Mouse (Mus musculus) MEL (cell line): ENCODE data around the gene Clec4a1. TPM values are rescaled to one million over a fixed set of nuclear protein-coding genes. Genes with fewer than 3 reads are reported as not detected.

ENCODE experiments used
- DNase-seq: peaks from one replicate; pipeline ENCODE4 v3.0.0; 2011; ENCODE audit warnings: low read depth, low spot score
- H3K27ac ChIP-seq: 2 replicates; pipeline ENCODE4 v1.5.1; 2012; ENCODE audit warnings: low read depth, mild to moderate bottlenecking, control low read depth, low read length, moderate library complexity; ENCODE audit not compliant: control insufficient read depth
- H3K27me3 ChIP-seq, 2 experiments: fragments of 150-350 bp in 1 of 2; sonication (generic) in 1 of 2; 2 replicates each; pipeline ENCODE4 v1.6.1; 2012; ENCODE audit warnings: low read length in 2 of 2, mild to moderate bottlenecking in 2 of 2, improper control_type of control experiment in 1 of 2, moderate library complexity in 1 of 2; ENCODE audit not compliant: insufficient read depth in 2 of 2, control insufficient read depth in 1 of 2
- H3K36me3 ChIP-seq, 2 experiments: 2 replicates each; pipeline ENCODE4 v1.6.1; 2012 to 2014; ENCODE audit warnings: low read length in 2 of 2, improper control_type of control experiment in 1 of 2, inconsistent platforms in 1 of 2, mild to moderate bottlenecking in 1 of 2; ENCODE audit not compliant: insufficient read depth in 2 of 2, control insufficient read depth in 1 of 2
- H3K4me1 ChIP-seq, 2 experiments: fragments of 150-350 bp in 1 of 2; sonication (generic) in 1 of 2; 2 replicates each; pipeline ENCODE4 v1.6.1; 2012; ENCODE audit warnings: low read length in 2 of 2, improper control_type of control experiment in 1 of 2, mild to moderate bottlenecking in 1 of 2; ENCODE audit not compliant: insufficient read depth in 2 of 2, control insufficient read depth in 1 of 2
- H3K4me3 ChIP-seq, 2 experiments: fragments of 150-350 bp in 1 of 2; sonication (generic) in 1 of 2; 2 replicates each; pipeline ENCODE4 v1.5.1; 2012; ENCODE audit warnings: low read depth in 2 of 2, low read length in 2 of 2, mild to moderate bottlenecking in 2 of 2, moderate library complexity in 2 of 2, control low read depth in 1 of 2, improper control_type of control experiment in 1 of 2; ENCODE audit not compliant: control insufficient read depth in 1 of 2, insufficient read depth in 1 of 2
- H3K79me2 ChIP-seq: 2 replicates; pipeline ENCODE4 v1.6.1; 2012; ENCODE audit warnings: mild to moderate bottlenecking, low read length, moderate library complexity; ENCODE audit not compliant: control insufficient read depth, poor library complexity, insufficient read depth
- H3K9ac ChIP-seq: 2 replicates; pipeline ENCODE4 v1.6.1; 2012; ENCODE audit warnings: low read depth, mild to moderate bottlenecking, control low read depth, low read length, moderate library complexity; ENCODE audit not compliant: control insufficient read depth, poor library complexity, severe bottlenecking
- H3K9me3 ChIP-seq: fragments of 150-350 bp; sonication (generic); replicated peaks from 2 replicates; pipeline ENCODE4 v1.6.1; 2012; ENCODE audit warnings: mild to moderate bottlenecking, low read length, improper control_type of control experiment, moderate library complexity; ENCODE audit not compliant: insufficient read depth
- BHLHE40 ChIP-seq: IDR thresholded peaks from 2 replicates; pipeline ENCODE4 v1.6.1; 2012; ENCODE audit warnings: low read depth, mild to moderate bottlenecking, inconsistent platforms, low read length, improper control_type of control experiment, borderline replicate concordance
- CHD1 ChIP-seq: IDR thresholded peaks from 2 replicates; pipeline ENCODE4 v1.6.1; 2012; ENCODE audit warnings: low read depth, mild to moderate bottlenecking, inconsistent platforms, low read length, improper control_type of control experiment
- ELF1 ChIP-seq: IDR thresholded peaks from 2 replicates; pipeline ENCODE4 v1.6.1; 2014; ENCODE audit warnings: low read depth, mild to moderate bottlenecking, inconsistent platforms, low read length, improper control_type of control experiment, moderate library complexity
- ETS1 ChIP-seq: IDR thresholded peaks from 2 replicates; pipeline ENCODE4 v1.6.1; 2012; ENCODE audit warnings: low read depth, mild to moderate bottlenecking, inconsistent platforms, low read length, improper control_type of control experiment, moderate library complexity
- GABPA ChIP-seq: IDR thresholded peaks from 2 replicates; pipeline ENCODE4 v1.6.1; 2012; ENCODE audit warnings: low read depth, mild to moderate bottlenecking, inconsistent platforms, low read length, improper control_type of control experiment, moderate library complexity
- GATA1 ChIP-seq: IDR thresholded peaks from 2 replicates; pipeline ENCODE4 v1.6.1; 2011; ENCODE audit warnings: low read depth, low read length, improper control_type of control experiment
- HCFC1 ChIP-seq: IDR thresholded peaks from 2 replicates; pipeline ENCODE4 v1.6.1; 2012; ENCODE audit warnings: low read depth, mild to moderate bottlenecking, inconsistent platforms, low read length, improper control_type of control experiment, moderate library complexity
- MAFK ChIP-seq: IDR thresholded peaks from 2 replicates; pipeline ENCODE4 v1.6.1; 2011; ENCODE audit warnings: low read depth, mild to moderate bottlenecking, low read length, improper control_type of control experiment, borderline replicate concordance
- MAX ChIP-seq: IDR thresholded peaks from 2 replicates; pipeline ENCODE4 v1.6.1; 2011; ENCODE audit warnings: low read length, improper control_type of control experiment
- MAZ ChIP-seq: IDR thresholded peaks from 2 replicates; pipeline ENCODE4 v1.6.1; 2012; ENCODE audit warnings: low read depth, mild to moderate bottlenecking, inconsistent platforms, low read length, improper control_type of control experiment
- MYB ChIP-seq: IDR thresholded peaks from 2 replicates; pipeline ENCODE4 v1.6.1; 2011; ENCODE audit warnings: mild to moderate bottlenecking, low read depth, low read length, improper control_type of control experiment
- MYC ChIP-seq: IDR thresholded peaks from 2 replicates; pipeline ENCODE4 v1.6.1; 2011; ENCODE audit warnings: low read depth, mild to moderate bottlenecking, low read length, improper control_type of control experiment, moderate library complexity
- NRF1 ChIP-seq: IDR thresholded peaks from 2 replicates; pipeline ENCODE4 v1.6.1; 2014; ENCODE audit warnings: low read depth, mild to moderate bottlenecking, inconsistent platforms, low read length, improper control_type of control experiment, moderate library complexity; ENCODE audit not compliant: poor library complexity, insufficient read depth, severe bottlenecking
- POLR2AphosphoS2 ChIP-seq: IDR thresholded peaks from 2 replicates; pipeline ENCODE4 v1.6.1; 2011; ENCODE audit warnings: low read length, improper control_type of control experiment
- SIN3A ChIP-seq: IDR thresholded peaks from 2 replicates; pipeline ENCODE4 v1.6.1; 2012; ENCODE audit warnings: low read length, improper control_type of control experiment, inconsistent platforms
- TAL1 ChIP-seq: IDR thresholded peaks from 2 replicates; pipeline ENCODE4 v1.6.1; 2012; ENCODE audit warnings: mild to moderate bottlenecking, inconsistent platforms, low read length, moderate library complexity, mixed read lengths
- USF1 ChIP-seq: IDR thresholded peaks from 2 replicates; pipeline ENCODE4 v1.6.1; 2014; ENCODE audit warnings: low read depth, mild to moderate bottlenecking, inconsistent platforms, low read length, improper control_type of control experiment, moderate library complexity
- ZMIZ1 ChIP-seq: IDR thresholded peaks from 2 replicates; pipeline ENCODE4 v1.6.1; 2012; ENCODE audit warnings: low read depth, mild to moderate bottlenecking, inconsistent platforms, low read length, improper control_type of control experiment, moderate library complexity
- ZNF384 ChIP-seq: IDR thresholded peaks from 2 replicates; pipeline ENCODE4 v1.6.1; 2012; ENCODE audit warnings: low read depth, mild to moderate bottlenecking, inconsistent platforms, low read length, improper control_type of control experiment
- polyA plus RNA-seq, 2 experiments: library from polyadenylated mRNA; stranded (reverse) in 1 of 2; unstranded in 1 of 2; fragments of >175 nt in 1 of 2; fragments of >200 nt in 1 of 2; gene quantifications; 2 replicates each; pipeline versions ENCODE4 v1.2.1 to v1.2.4; 2012; ENCODE audit warnings: low replicate concordance in 2 of 2, low read depth in 1 of 2; ENCODE audit not compliant: insufficient read length in 2 of 2, insufficient read depth in 1 of 2, missing spikeins in 1 of 2
- total RNA-seq: library from RNA; depleted of rRNA; stranded (reverse); fragments of 300-350 nt; gene quantifications from 2 replicates; pipeline ENCODE4 v1.2.3, GENCODE M21; 2012

Clec4a1 gene
- total and polyA plus RNA-seq, 3 experiments = 0.06 TPM; not detected in 2

DNA sequence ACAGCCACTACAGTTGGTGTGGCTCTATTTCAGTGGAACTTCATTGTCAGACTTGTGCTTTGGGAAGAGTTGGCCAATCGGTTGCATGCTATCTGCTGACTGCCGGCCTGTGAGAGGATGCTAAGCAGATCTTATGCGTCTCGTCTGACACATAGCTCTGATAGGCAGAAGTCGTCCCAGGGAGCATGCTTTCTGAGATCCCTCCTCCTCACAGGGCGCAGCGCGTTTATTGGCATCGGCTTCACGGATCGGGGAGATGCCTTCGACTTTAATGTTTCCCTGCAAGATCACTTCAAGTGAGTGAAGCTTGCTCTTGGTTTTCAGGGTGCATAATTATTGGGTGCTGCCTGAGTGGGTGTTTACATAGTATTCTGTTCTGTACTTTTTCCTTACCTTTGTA, 40.4 kb upstream of the Clec4a1 start:
- Histone ChIP-seq H3K27me3 (no peaks in the 10 kb centered on the region), H3K9me3 (no peaks in the 10 kb centered on the region), H3K36me3 (peaks cover 2 to 23% of the 10 kb centered on the region in 2 experiments), H3K9ac (no peak overlapping the region), H3K4me1 (no peaks in the 10 kb centered on the region), H3K4me3 (no peak overlapping the region), H3K27ac (no peak overlapping the region), H3K79me2 (peaks cover 6% of the 10 kb centered on the region)
- TF ChIP-seq POLR2AphosphoS2 (no peak), CHD1 (no peak), SIN3A (no peak), ZMIZ1 (no peak)
- DNase-seq = no peak

DNA sequence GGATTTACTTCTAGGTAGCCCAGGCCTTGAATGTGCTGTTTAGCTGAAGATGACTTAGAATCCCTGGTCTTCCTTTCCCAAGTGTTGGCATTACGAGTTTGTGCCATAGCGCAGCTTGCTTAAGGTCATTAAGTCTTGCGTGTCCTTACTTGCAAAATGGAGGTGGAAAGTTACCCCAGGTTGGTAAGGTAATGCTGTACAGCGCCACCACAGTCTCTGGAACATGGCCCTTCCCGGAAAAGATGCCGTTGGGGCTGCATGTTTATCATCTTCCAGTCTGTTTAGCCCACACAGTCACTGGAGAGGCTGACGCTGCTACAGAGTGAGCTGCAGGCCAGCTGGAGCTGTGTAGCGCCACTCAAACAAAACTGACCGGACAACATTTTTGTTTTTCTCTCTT, 38.0 kb upstream of the Clec4a1 start:
- no peak overlapping the region for H3K4me3 ChIP-seq
- TF ChIP-seq MYB (no peak), MYC (no peak)
- H3K9me3 ChIP-seq = no peaks in the 10 kb centered on the region
- H3K27ac ChIP-seq = no peak overlapping the region
- H3K4me1 ChIP-seq = no peaks in the 10 kb centered on the region
- no peaks in the 10 kb centered on the region for H3K27me3 ChIP-seq
- H3K36me3 ChIP-seq = peaks cover 0 to 26% of the 10 kb centered on the region in 2 experiments; a peak in 2 of 4 replicates
- no peak overlapping the region for H3K9ac ChIP-seq
- DNase-seq = no peak
- no peaks in the 10 kb centered on the region for H3K79me2 ChIP-seq

DNA sequence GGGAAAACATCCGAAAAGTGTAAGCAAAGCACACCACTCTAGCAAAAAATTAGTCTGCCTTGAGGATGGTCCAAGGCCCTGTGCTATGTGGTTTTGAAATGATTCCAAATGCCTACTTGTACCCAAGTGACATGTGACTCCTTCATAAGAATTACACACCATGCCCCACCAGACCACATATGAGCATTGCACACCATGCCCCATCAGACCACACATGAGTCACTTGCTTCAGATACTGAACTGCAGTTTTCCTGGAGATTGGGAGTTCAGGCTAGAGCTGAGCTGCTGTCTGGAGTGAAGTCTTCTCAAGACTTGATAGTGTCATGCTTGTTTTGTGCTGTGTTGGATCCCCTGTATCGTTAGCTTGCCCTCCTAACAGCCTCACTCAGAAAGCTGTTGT, 32.0 kb upstream of the Clec4a1 start:
- no peaks in the 10 kb centered on the region for H3K79me2 ChIP-seq
- TF ChIP-seq BHLHE40 (no peak), NRF1 (no peak), ELF1 (no peak), MAFK (no peak), POLR2AphosphoS2 (no peak), TAL1 (no peak), MAX (no peak), MAZ (no peak), GATA1 (no peak), ETS1 (no peak), ZNF384 (no peak), USF1 (no peak), HCFC1 (no peak), GABPA (no peak)
- TF ChIP-seq, all 39 proteins: peak for 0
- H3K9me3 ChIP-seq = no peaks in the 10 kb centered on the region
- no peaks in the 10 kb centered on the region for H3K4me1 ChIP-seq
- DNase-seq = no peak
- no peaks in the 10 kb centered on the region for H3K27me3 ChIP-seq
- no peak overlapping the region for H3K27ac ChIP-seq
- no peak overlapping the region for H3K9ac ChIP-seq
- H3K4me3 ChIP-seq = no peak overlapping the region
- peaks cover 0 to 12% of the 10 kb centered on the region in 2 experiments; a peak in 2 of 4 replicates for H3K36me3 ChIP-seq
